Mouse (Mus musculus) adrenal gland, postnatal 36 days (tissue): ENCODE measurements at regions not wholly inside any gene's neighbourhood (a gene's known extent, or its start where the extent isn't known, plus 50 kb on each side); places are given as distances from the start of the nearest gene placed in this dataset.

Experiments used
- DNase-seq, 2 experiments: peaks; one replicate each; pipeline ENCODE4 v3.0.0; 2021; ENCODE audit warnings: mixed read lengths in 1 of 2

DNA sequence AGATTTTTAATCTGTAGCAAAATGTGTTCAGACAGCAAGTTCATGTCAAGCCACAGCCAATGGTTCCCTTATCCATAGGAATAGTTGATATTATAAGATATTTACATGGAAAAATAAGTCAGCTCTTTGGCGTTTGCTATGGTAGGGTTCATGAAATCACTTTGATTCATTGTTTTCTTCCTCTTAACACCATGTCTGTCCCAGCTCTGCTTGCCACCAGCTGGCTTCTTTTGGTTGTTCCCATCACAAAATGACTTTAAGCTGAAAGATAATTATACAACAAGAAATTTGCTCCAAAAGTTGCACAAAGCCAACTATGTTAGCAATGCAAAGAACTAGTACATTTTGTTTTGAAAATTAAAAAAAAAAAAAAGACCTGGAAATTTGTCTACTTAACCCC is 99.9 kb upstream of the Tcf21 start:
- DNase-seq = no peak

DNA sequence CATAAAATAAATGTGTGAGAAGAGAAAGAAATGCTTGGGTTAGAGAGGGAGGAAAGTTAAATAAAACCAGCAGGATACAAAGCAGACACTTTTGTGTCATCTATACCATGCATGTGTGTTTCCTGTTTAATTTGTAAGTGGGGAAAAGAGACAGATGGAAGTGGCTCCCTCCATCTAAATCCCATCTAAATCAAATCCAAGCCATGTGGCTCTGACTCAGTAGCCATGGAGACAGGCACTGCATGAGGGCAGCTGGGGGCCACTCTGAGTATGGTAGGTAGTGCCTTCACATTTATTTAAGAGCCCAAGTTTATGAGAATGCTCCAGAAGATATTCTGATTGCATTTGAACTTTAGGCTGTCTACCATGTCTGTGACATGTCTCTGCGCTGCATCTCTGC is 97.8 kb upstream of the Tcf21 start:
- no peak for DNase-seq

DNA sequence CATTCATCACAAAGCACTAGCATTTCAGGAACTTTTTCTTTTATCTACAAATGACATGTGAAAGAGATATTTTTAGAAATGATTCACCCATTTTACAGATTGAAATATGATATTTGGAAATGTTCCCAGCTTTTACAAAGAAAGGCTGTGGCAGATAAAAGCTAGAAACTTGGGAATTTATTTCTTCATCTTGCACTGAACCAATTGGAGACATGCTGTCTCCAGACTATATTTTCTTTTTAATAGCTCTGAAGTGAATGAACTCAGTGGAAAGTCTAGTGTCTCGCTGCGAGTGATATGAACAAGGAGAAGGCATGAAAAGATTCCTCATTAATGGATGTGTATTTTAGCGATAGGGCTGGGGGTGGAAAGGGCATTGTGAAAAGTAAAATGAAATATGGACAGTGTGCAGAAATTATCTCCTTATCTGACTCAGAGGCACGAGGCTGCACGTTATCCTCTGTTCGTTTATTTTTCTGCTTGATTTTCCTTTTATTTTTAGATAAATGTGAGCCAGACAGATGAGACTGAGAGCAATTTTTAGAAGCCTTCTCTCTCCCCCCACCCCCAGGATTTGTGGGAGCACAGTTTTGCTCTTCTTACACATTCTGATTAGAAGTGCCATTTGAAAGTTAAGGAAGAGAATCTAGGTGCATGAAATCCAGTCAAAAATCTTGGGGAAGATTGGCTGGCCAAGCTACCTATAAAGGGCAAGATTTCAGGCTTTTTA is 96.0 kb upstream of the Tcf21 start:
- no peak for DNase-seq

DNA sequence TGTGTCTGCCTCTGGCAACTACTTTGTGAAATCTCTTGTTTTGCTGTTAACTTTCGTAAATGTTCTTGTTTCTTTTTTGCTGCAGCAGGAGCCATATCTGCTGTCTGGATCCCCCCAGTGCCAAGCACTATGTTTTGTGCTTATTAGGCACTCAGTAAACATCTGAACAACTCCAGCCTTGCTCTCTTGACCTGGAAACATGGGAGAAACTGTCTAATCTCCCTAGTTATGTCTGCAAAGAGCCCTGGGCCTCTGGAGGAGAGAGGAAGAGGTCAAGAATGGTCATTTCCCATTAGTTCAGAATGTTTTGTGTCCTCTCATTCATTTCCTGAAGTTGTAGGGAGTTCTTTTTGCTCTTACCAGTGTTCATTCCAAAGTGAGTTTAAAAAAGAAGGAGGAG is 93.1 kb upstream of the Tcf21 start:
- no peak for DNase-seq

DNA sequence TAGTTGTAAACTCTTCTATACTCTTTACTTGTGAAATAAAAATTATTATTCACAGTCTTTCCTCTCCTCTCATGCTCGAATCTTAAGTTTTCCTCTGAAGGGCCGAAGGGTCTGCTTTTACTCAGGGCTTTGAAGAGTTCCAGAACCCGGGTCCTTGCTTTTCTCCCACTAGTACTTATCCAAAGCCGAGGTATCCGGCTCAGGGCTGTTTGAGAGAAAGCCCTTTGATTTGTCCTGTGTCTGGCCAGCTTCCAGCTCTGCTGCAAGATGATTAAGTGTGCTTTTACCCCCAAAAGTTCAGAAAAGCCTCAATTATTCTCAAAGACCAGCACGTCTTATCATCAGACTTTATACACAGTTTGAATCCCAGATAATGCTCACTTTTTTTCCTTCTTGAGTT is 88.7 kb upstream of the Tcf21 start:
- peak; percentile 5 to 23 for DNase-seq

DNA sequence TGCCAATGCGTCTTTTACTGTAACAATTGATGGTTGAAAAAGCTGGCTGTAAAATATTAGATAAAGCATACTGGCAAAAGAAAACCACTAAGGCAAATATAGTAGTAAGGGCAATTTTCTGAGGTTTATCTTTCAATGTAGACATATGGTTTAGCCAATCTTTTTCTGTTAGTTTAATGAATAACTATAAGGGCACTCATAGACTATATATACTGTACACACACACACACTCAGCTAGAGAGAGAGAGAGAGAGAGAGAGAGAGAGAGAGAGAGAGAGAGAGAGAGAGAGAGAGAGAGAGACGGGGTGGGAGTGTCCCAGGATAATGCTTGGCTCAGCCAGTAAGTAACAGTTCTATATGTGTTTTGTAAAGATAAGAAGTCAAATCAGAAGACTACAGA is 85.3 kb upstream of the Tcf21 start:
- DNase-seq = no peak

DNA sequence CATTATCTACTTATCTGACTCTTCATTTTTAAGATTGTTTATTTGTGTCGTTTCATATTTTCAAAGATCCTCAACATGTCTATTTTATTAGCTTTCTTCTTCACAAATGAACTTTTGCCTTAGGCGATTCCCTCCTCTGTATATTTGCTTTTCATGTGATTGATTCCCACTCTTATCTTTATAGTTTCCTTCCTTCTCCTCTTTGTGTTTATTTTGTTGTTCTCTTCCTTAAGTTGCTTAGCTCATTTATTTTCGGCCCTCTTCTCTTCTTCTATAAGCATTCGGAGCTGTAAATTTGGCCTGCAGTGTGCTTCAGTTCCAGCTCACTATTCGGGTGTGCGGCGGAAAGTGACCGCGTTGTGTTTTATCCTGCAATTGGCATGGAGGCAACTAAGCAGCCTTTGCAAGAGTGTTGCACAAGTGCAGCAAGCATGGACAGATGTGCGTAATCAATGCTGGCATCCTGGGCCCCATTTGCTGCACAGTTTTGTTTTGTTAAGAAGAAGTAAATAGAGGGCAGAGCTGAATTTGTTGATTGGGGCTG is 73.5 kb upstream of the Tcf21 start:
- DNase-seq = no peak

DNA sequence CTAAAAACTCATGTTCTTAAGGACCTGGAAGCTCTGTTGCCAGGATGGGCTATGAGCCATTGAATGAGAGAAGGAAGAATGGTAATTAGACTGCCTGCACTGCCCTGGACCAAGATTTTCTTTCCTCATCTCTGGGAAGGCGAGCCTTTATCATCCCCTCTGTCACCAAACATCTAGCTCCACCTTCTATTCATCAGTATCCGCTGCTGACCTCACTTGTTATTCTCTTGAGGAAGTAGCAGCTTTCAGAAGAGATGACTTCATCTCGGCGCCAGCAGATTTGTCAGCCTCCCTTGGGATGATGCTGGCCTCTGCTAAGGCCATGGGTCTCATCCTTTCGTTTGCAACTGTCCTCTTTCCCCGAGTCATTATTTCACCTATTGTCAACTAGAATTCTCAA is 67.5 kb upstream of the Tcf21 start:
- DNase-seq = no peak

DNA sequence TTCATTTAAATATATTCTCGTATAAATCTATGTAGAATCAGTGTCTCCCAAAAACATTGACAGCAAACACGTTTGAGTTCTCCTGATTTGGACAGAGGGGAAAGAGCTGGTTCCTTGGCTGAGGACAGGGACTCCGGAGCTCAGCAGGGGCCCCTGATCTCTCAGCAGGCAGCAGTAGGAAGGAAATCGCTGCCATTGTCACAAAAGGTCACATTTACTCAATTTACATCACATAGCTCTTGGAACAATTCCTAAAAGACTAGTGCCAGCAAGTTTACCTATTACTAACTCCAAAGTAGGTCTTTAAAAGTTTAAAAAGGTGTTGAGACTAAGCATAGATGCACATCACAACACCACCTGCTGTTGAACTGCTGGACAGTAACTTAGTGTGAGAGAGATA is 59.7 kb upstream of the Tcf21 start:
- DNase-seq = no peak

DNA sequence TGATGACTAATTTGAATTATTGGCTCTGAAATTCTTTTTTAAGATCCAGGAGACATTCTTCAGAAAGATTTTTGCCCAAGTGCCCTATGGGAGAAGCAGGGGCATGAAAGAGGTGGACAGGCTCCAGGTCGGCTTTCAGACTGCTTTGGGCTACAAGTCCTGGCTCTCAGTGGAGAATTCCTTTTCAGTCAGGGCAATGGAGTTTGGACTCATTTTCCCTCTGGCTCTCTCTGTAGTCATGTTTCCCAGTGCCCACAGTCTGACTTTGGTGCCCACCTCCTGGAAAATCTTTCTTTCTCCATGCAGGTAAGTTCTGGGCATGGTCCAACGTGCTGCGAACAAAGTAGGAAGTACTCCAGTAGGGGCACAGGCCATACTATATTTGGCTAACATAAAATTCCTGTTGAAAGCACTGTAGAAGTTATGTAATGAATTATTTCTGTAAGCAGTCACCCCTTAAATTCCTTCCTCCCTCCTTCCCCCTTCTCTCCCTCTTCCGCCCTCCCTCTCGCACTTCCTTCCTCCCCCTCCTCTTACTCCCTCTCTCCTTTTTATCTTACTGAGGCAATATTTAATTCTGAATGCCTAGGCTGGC is 57.7 kb upstream of the Tcf21 start:
- no peak for DNase-seq

DNA sequence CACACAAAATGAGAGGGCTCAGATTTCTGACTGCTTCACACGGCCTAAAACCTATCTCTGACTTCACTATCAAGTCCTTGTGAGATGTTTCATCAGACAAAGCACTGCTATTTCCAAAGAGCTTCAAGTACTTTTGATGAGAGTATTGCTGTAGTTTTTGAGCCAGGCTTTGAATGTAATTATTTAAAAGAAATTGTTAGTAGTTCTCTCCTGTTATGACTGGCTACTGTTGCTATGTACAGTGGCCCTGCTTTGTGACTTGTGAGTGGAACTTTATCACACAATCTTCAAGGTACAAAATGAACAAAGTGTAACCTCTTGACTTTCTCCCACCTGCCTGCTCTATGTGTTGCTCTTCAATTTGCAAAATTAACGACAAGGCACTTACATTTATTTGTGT is 57.1 kb upstream of the Tcf21 start:
- DNase-seq = no peak

DNA sequence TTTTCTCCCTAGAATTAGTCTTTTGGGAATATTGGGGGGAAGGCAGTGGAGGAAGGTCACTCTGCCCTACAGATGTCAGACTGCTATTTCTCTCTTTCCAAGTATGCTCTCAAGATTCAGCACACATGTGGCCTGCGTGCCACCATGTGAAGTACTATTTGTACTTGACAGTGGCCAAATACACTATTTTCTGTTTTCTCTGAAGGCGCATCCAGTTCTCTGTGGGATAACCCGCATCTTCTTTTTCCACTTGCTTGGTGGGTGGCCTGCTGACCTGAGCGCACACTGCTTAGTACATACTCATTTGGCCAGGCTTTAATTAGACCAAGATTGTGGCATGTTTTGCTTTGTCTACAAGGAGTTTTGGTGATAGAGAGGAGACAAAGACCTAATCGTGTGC is 55.7 kb upstream of the Tcf21 start:
- no peak for DNase-seq

DNA sequence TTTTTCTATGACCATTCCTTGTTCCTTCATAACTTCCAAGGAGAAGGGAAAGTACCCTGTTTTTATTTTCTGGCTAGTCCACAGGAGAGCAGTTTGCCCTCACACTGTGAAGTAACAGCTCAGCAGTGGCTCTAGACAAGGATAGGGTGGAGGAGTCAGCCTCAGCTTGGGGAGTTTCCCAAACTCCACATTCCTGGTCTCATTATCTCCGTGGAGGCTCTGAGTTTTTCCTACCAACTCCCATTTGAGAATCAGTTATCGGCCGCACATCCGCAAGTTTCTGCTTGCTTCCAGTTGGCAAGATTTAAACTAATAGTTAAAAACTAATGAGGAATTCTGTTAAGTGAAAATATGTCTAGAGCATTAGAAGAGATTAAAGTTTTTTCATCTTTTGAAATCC is 55.2 kb upstream of the Tcf21 start:
- DNase-seq = no peak
